Mouse (Mus musculus) kidney, adult 2 months (tissue): Measurements from ENCODE around the gene U2af2. TPM values are rescaled to one million over a fixed set of nuclear protein-coding genes. Genes with fewer than 3 reads are reported as not detected.

Experiments used
- DNase-seq: peaks from one replicate; pipeline ENCODE4 v3.0.0; 2021
- H3K27ac ChIP-seq: fragments of 200-500 bp; 2 replicates; pipeline ENCODE4 v1.5.1; 2012; ENCODE audit warnings: low read depth, low read length, control low read depth, inconsistent platforms; ENCODE audit not compliant: insufficient read depth
- H3K27me3 ChIP-seq: fragments of 200-500 bp; replicated peaks from 2 replicates; pipeline ENCODE4 v1.6.1; 2012; ENCODE audit warnings: mild to moderate bottlenecking, moderate library complexity, low read length, inconsistent platforms; ENCODE audit not compliant: control insufficient read depth, insufficient read depth
- H3K36me3 ChIP-seq: fragments of 200-500 bp; 2 replicates; pipeline ENCODE4 v1.6.1; 2012; ENCODE audit warnings: mild to moderate bottlenecking, moderate library complexity, low read length, inconsistent platforms; ENCODE audit not compliant: control insufficient read depth, insufficient read depth
- H3K4me1 ChIP-seq: fragments of 200-500 bp; 2 replicates; pipeline ENCODE4 v1.6.1; 2011; ENCODE audit warnings: low read length; ENCODE audit not compliant: control insufficient read depth, insufficient read depth
- H3K4me3 ChIP-seq: fragments of 200-500 bp; 2 replicates; pipeline ENCODE4 v1.5.1; 2011; ENCODE audit warnings: mild to moderate bottlenecking, low read depth, low read length, control low read depth; ENCODE audit not compliant: insufficient read depth
- CTCF ChIP-seq: fragments of 200-500 bp; conservative IDR thresholded peaks from 2 replicates; pipeline ENCODE4 v1.5.1; 2011; ENCODE audit warnings: low read depth, mild to moderate bottlenecking, control low read depth, low read length, moderate library complexity, mixed read lengths; ENCODE audit not compliant: insufficient read depth, insufficient read length
- POLR2A ChIP-seq: fragments of 200-500 bp; IDR thresholded peaks from one replicate; pipeline ENCODE4 v1.6.1; 2011; ENCODE audit warnings: low read depth, low read length, control low read depth
- WGBS: fragments of 180-500 bp; shearing (Covaris S2); methylation state at CpG from one replicate; pipeline ENCODE4 v1.1.7; 2018; 5-methylcytosine and 5-hydroxymethylcytosine counted together
- polyA plus RNA-seq: library from polyadenylated mRNA; depleted of rRNA; stranded (reverse); fragments of >200 nt; gene quantifications from 2 replicates; pipeline ENCODE4 v1.2.3, GENCODE M21; 2012

The U2af2 gene
- polyA plus RNA-seq, 1 experiment = 153 TPM

DNA sequence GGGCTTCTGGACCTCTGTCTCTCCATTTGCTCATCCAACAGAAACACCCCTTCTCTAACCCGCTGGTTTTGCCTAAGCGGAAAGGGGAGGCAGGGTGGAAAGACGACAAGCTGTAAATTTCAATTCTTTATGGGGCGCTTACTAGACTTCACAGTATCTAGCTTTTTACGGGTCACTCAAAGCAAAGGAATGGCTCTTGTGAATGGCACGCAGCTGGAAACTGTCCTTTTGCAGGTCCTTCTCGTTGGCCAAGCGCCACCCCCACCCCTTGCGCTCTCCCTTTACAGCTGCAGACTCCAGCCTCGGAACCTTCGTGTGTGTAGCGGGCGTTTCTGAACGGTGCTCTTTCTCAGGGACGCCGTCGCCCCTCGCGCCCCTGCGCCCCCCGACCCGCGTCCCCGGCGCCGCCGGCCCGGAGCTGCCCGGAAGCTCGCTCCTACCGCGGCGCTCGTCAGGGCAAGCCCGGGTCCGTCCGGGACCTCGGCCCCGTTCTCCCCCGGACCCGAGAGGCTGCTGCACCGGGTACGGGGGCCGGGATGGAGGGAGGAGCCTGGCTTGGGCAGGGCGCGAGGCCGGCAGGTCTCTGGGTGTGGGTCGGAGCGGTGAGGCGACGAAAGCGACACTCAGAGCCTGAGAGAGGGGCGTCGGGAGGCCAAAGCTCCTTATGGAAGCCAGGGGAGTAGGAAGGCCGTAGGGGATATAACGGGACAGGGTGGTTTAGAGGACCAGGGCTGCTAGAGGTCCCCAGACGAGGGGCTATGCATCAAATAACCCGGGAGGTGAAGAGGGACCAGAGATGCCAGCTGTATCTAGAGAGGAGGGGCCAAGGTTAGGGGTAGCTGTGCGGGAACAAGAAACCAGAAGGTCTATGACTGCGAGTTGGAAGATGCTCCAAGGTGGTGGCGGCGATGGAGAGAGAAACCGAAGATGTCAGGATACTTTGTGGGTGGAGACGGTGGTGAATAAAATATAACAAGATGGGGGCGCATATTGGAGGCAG lies 10.4 kb upstream of the U2af2 start, which contains the start of gene Zfp580:
Zfp580 (plus strand) TSS at position 346 of the 1,000 bp plus-strand sequence.
- Histone ChIP-seq H3K4me3 (peak within 1 kb of the TSS; percentile 72), H3K27ac (peak within 1 kb of the TSS; percentile 42), H3K4me1 (peaks cover 5% of the 10 kb centered on the region; the same call in 1 of the 2 replicates), H3K36me3 (no peaks in the 10 kb centered on the region), H3K27me3 (peaks cover 1% of the 10 kb centered on the region; the same call in 1 of the 2 replicates)
- TF ChIP-seq POLR2A = peak; percentile 8
- no peak for TF ChIP-seq CTCF
- WGBS = 1% methylated on average over 61 of the region's 65 CpGs
- DNase-seq = peak; percentile 78

DNA sequence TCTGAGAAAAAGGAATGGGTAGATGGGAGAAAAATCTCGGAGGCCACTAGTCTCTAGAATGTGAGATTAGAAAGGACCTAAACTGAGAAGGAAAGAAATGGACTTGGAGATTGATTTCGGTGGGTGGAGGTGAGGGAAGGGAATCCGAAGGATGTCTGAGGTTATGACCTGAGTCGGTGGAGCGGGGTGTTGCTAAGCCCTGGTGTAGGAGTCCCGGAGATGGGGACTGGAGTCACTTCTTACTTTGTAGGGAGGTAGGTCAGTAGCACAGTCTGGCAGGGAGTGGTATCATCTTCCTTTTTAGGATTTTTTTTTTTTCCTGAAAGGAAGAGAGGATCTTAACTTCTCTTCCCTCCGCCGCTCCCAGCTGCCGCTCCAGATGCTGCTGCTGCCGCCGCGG lies 9.5 kb upstream of the U2af2 start:
- H3K27me3 ChIP-seq = peaks cover 1% of the 10 kb centered on the region; the same call in 1 of the 2 replicates
- H3K27ac ChIP-seq = no peak overlapping the region
- no peak for TF ChIP-seq CTCF
- TF ChIP-seq POLR2A = no peak
- H3K4me1 ChIP-seq = peaks cover 5% of the 10 kb centered on the region; the same call in 1 of the 2 replicates
- 8% methylated on average over 12 of the region's 12 CpGs for WGBS
- peak overlapping the region; percentile 15; the same call in 1 of the 2 replicates for H3K4me3 ChIP-seq
- H3K36me3 ChIP-seq = no peaks in the 10 kb centered on the region
- DNase-seq = no peak

DNA sequence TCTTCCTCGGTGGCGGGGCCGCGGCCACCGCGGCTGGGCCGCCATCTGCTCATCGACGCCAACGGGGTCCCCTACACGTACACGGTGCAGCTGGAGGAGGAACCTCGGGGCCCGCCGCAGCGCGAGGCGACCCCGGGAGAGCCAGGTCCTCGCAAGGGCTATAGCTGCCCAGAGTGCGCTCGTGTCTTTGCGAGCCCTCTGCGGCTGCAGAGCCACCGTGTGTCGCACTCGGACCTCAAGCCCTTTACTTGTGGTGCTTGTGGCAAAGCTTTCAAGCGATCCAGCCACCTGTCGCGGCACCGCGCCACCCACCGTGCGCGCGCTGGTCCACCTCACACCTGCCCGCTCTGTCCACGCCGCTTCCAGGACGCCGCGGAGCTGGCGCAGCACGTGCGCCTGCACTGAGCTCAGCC lies 9.0 kb upstream of the U2af2 start:
- DNase-seq = no peak
- Histone ChIP-seq H3K4me1 (peaks cover 5% of the 10 kb centered on the region; the same call in 1 of the 2 replicates), H3K27ac (no peak overlapping the region), H3K27me3 (peaks cover 1% of the 10 kb centered on the region; the same call in 1 of the 2 replicates), H3K36me3 (no peaks in the 10 kb centered on the region), H3K4me3 (no peak overlapping the region)
- 10% methylated on average over 45 of the region's 45 CpGs for WGBS
- no peak for TF ChIP-seq POLR2A
- TF ChIP-seq CTCF = no peak

DNA sequence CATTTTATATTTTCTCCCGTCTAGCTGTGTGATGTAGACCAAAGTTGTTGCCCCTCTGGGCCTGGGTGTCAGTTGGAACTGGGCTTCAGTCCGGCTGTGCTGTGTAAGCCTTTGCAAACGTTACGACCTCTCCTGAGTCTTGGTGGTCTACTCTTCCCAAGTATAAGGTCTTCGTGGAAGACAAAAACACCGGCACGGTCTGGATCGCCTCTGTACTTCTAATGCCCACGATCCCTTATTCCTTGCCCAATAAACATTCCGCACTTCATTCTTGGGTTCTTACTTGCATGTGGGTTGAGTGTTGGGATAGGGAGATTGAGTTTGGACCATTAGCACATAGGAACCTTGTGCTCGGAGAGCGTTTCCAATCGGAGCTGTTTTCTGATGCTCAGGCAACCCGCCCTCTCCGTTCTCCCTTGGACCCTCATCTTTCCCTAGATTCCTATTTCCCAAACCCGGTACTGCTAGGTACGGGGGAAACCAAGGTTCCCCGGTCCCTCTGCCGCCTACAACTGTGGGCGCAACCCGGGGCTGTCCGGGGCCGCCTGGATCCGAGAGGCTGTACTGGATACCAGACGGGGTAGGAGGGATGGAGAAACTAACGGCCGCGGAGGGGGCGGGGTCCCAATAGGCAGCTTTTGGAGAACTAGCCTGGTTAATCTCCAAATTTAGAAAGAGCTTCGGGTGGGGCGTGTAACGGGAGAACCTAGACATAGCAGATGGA lies 8.3 kb upstream of the U2af2 start:
- DNase-seq = no peak
- Histone ChIP-seq H3K4me1 (peaks cover 5% of the 10 kb centered on the region; the same call in 1 of the 2 replicates), H3K36me3 (no peaks in the 10 kb centered on the region), H3K27ac (no peak overlapping the region), H3K4me3 (peak overlapping the region; percentile 21; the same call in 1 of the 2 replicates), H3K27me3 (peaks cover 1% of the 10 kb centered on the region; the same call in 1 of the 2 replicates)
- TF ChIP-seq POLR2A = no peak
- TF ChIP-seq CTCF = no peak
- WGBS = 21% methylated on average over 32 of the region's 32 CpGs

DNA sequence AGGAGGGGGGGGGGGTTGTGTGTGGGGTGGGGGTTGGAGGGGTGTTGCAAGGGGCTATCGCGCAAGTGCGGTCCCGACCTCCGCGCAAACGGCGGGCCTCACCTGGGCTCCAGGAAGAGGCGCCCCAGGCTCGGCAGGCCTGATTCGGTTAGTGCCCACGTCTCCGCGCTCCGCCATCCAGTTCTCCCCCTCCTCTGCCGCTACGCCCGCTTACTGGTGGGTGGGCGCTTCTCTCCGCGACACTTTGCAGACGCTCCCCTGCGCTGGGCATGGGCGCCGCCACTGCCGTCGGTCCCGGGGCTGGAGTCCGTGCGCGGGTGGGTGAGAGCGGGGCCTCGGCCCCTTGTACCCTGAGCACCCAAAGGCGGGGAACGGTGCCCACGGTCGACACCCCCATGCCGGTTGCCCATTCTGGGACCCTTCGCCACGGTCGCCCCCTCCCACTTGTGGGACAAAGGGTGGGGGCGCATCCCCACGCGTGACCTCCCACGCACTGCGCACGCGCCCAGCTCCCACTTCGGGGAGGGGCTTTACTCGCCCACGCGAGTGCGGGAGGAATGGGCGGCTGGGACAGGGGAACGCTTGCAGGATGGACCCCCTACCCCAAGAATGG lies 5.2 kb upstream of the U2af2 start:
- peak overlapping the region; percentile 43 for H3K4me3 ChIP-seq
- H3K27ac ChIP-seq = no peak overlapping the region
- no peak for DNase-seq
- H3K36me3 ChIP-seq = no peaks in the 10 kb centered on the region
- WGBS = 3% methylated on average over 51 of the region's 55 CpGs
- H3K27me3 ChIP-seq = peaks cover 1% of the 10 kb centered on the region; the same call in 1 of the 2 replicates
- peaks cover 3% of the 10 kb centered on the region; the same call in 1 of the 2 replicates for H3K4me1 ChIP-seq
- TF ChIP-seq POLR2A = no peak
- no peak for TF ChIP-seq CTCF

DNA sequence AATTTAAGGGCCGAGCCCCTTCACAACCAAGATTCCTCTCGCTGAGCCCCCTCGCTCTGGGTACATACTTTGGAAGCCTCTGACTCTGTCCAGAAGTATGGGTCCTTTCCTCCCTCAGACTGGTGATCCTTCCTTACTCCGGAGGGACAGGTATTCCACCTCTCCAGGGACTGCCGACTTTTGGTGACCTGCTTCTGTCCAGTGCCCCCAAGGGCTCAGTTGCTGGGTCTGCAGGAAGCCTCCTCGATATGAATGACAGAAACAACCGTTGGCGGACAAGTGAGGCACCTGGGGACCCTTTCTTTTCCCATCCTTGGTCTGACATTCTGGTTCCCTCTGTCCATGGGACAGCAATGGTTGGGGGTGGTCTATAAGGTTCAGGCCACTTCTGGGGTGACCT lies 4.6 kb upstream of the U2af2 start:
- 39% methylated on average over 8 of the region's 8 CpGs for WGBS
- H3K27me3 ChIP-seq = peaks cover 1% of the 10 kb centered on the region; the same call in 1 of the 2 replicates
- TF ChIP-seq POLR2A = no peak
- TF ChIP-seq CTCF = no peak
- DNase-seq = no peak
- no peak overlapping the region for H3K27ac ChIP-seq
- peaks cover 3% of the 10 kb centered on the region; the same call in 1 of the 2 replicates for H3K4me1 ChIP-seq
- H3K36me3 ChIP-seq = no peaks in the 10 kb centered on the region
- no peak overlapping the region; the same call in 1 of the 2 replicates for H3K4me3 ChIP-seq
